Mouse (Mus musculus): ENCODE measurements around the gene Kcnb1.

Gene Kcnb1

DNA sequence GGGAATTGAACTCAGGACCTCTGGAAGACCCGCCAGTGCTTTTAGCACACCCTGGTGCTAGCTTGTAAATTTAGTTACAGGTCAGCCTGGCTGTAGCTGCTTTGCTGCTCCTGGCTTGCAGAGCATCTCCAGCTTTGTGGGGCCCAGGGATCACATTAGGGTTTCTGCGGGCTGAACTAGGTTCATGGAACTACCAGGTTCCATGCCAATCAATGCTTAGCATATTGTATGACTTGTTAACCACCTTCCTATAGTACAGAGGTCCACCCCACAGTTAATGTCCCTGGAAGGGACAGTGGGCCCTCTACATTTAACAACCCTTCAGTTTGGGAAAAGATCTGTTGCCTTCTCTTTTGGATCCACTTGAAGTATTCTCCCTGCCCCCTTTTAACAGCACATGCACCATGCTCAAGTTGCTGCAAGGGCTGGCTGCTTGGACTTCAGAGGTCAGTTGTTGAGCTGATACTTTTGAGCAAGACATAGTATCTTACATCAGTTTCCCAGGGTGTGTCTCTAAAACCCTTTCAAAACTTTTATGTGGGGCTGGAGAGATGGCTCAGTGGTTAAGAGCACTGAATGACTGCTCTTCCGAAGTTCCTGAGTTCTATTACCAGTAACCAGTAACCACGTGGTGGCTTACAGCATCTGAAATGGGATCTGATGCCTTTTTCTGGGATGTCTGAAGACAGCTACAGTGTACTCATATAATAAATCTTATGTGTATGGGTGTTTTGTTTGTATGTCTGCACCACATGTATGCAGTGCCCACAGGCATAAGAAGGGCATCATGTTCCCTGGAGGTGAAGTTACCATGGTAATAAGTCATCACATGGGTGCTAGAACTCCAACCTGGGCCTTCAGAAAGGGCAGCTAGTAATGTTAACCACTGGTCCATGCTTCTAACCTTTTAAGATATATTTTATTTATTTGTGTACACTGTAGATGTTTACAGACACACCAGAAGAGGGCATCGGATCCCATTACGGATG is 123.1 kb downstream of the Kcnb1 start:
- Histone ChIP-seq H3K27me3 (ENCODE audit: insufficient read depth, low read length) (no peaks in the 10 kb centered on the region), H3K4me1 (replicated peaks; ENCODE audit: low read depth, low read length) (peaks cover 40% of the 10 kb centered on the region), H3K4me3 (replicated peaks; ENCODE audit: low read length) (no peak overlapping the region), H3K9me3 (ENCODE audit: low read length) (peaks cover 14% of the 10 kb centered on the region; the same call in 1 of the 2 replicates), H3K36me3 (ENCODE audit: insufficient read depth, low read length) (peaks cover 34% of the 10 kb centered on the region)
- no peak for TF ChIP-seq CTCF (conservative IDR thresholded peaks at IDR 0.05; ENCODE audit: low read length)
- no peak for TF ChIP-seq POU5F1 (IDR thresholded peaks at IDR 0.05; ENCODE audit: borderline replicate concordance, low read length)
- no peak for TF ChIP-seq NANOG (IDR thresholded peaks at IDR 0.05; ENCODE audit: borderline replicate concordance, low read length)

DNA sequence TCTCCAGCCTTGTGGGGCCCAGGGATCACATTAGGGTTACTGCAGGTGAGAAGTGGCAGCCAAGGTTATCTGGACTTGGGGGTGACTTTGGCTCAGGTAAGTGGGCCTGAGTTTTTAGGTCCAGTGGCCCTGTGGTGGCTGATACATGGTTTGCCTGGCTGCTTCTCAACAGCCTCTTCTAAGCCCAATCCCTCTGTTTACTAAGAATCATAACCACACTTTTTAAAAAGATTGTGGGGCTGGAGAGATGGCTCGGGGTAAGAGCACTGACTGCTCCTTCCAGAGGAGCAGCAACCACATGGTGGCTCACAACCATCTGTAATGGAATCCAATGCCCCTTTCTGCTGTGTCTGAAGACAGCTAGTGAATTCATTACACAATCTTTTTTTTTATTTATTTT is 123.9 kb downstream of the Kcnb1 start:
- no peaks in the 10 kb centered on the region for H3K27me3 ChIP-seq (ENCODE audit: insufficient read depth, low read length)
- H3K4me1 ChIP-seq (replicated peaks; ENCODE audit: low read depth, low read length), result peaks cover 40% of the 10 kb centered on the region
- TF ChIP-seq CTCF (conservative IDR thresholded peaks at IDR 0.05; ENCODE audit: low read length), result no peak
- TF ChIP-seq POU5F1 (IDR thresholded peaks at IDR 0.05; ENCODE audit: borderline replicate concordance, low read length), result no peak
- TF ChIP-seq NANOG (IDR thresholded peaks at IDR 0.05; ENCODE audit: borderline replicate concordance, low read length), result no peak
- H3K36me3 ChIP-seq (ENCODE audit: insufficient read depth, low read length), result peaks cover 34% of the 10 kb centered on the region
- peaks cover 14% of the 10 kb centered on the region; the same call in 1 of the 2 replicates for H3K9me3 ChIP-seq (ENCODE audit: low read length)
- peak overlapping the region; percentile 90 for H3K4me3 ChIP-seq (replicated peaks; ENCODE audit: low read length)

DNA sequence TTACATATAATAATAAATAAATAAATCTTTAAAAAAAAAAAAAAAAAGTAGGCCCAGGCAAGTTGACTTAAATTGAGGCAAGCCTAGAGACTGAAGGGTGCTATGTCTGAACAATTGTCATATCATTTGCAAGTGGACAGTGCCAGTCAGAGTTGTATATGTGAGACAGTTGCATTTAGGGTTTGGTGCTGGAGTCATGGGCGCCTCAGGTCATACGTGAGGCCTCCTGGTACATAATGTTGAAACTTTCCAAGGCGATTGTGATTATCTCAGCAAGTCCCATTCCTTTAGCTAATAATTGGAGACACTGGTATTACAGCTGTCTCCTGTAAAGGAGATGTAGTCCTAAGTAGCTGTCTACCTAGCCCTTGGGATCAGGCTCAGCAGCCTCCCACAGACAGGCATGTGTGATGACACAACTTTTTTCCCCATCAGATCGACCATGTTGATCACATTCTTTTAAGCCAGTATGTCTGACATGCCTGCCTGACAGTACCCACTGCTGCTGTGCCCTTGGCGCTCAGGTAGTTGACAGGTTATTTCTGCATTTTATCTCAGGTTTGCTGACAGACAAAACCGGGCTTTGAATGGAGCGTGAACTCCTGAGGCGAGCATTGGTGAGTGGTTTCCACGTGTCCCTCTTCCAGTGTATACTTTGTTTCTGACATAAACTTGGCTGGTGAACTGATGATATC is 125.2 kb downstream of the Kcnb1 start:
- Histone ChIP-seq H3K36me3 (ENCODE audit: insufficient read depth, low read length) (peaks cover 43% of the 10 kb centered on the region), H3K4me3 (replicated peaks; ENCODE audit: low read length) (peak overlapping the region; percentile 90), H3K27me3 (ENCODE audit: insufficient read depth, low read length) (no peaks in the 10 kb centered on the region), H3K9me3 (ENCODE audit: low read length) (peaks cover 9% of the 10 kb centered on the region; the same call in 1 of the 2 replicates), H3K4me1 (replicated peaks; ENCODE audit: low read depth, low read length) (peaks cover 41% of the 10 kb centered on the region)
- TF ChIP-seq POU5F1 (IDR thresholded peaks at IDR 0.05; ENCODE audit: borderline replicate concordance, low read length), result no peak
- TF ChIP-seq NANOG (IDR thresholded peaks at IDR 0.05; ENCODE audit: borderline replicate concordance, low read length), result no peak

DNA sequence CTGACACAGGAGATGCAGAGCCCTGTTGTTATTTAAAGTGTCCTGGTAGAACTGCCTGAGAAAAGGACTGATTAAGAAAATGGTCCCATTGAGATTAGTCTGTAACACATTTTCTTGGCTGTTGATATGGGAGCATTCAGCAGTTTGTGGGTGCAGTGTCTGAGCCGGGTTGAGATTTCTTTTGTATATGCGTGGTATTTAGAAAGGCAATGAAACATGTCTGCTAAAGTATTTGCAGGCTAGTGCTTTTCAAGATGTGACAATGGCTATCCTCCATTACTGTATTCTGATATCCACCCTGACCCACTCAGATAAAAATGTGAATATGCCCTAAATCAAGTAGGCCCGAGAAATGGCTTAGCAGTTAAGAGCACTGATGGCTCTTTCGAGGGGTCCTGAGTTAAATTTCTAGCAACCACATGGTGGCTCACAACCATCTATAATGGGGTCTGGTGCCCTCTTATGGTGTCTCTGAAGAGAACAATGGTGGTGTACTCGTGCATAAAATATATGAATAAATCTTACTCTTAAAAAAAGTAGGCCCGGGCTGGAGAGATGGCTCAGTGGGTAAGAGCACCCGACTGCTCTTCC is 126.0 kb downstream of the Kcnb1 start:
- peak overlapping the region; percentile 90 for H3K4me3 ChIP-seq (replicated peaks; ENCODE audit: low read length)
- H3K27me3 ChIP-seq (ENCODE audit: insufficient read depth, low read length), result no peaks in the 10 kb centered on the region
- H3K4me1 ChIP-seq (replicated peaks; ENCODE audit: low read depth, low read length), result peaks cover 43% of the 10 kb centered on the region
- H3K36me3 ChIP-seq (ENCODE audit: insufficient read depth, low read length), result peaks cover 46% of the 10 kb centered on the region
- TF ChIP-seq CTCF (conservative IDR thresholded peaks at IDR 0.05; ENCODE audit: low read length), result no peak
- TF ChIP-seq NANOG (IDR thresholded peaks at IDR 0.05; ENCODE audit: borderline replicate concordance, low read length), result no peak
- no peak for TF ChIP-seq POU5F1 (IDR thresholded peaks at IDR 0.05; ENCODE audit: borderline replicate concordance, low read length)
- H3K9me3 ChIP-seq (ENCODE audit: low read length), result peaks cover 9% of the 10 kb centered on the region; the same call in 1 of the 2 replicates

DNA sequence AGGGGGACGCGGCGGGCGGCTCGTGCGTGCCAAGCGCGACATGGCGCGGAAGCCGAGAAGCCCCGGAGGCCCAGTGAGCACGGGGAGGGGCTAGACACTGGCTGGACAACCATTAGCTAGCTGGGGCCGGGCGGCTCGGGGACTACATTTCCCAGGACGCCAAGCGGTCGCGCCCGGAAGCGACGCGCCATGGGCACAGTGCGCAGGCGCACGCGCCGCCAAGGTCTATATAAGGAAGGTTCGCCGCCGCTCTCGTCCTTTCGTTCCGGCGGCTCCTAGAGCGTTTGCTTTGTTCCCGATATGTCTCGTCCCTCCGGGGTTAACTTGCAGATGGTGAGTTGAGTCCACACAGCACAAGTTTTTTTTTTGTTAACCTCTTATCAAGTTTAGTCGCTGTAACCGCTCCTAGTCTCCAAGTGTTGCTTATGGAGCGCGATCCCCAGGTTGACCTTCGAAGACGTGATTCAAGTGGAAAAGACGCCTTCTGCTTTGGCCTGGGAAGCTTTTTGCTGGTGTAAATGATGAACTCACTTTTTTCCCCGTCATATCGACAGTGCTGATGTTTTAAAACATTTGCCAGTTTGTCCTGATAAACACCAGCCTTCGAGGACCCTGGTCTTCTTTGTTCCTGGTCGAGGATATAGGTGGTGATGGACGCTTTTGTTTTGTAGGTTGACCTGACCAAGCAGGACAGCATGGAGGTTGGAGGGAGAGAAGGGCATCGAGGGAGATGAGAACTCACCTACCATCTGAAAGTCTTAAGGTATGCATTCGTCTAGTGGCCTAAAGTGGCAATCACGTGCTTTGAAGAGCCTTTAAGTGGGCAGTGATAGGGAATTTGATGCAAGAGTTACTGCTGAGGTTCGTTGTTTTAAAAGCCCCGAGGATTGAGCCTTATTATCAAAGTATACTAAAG is 126.7 kb downstream of the Kcnb1 start, which contains the start of gene Znfx1:
Gene Znfx1 (minus strand): TSS at position 51 of the 916 bp plus-strand sequence.
- no peak for TF ChIP-seq NANOG (IDR thresholded peaks at IDR 0.05; ENCODE audit: borderline replicate concordance, low read length)
- no peak for TF ChIP-seq POU5F1 (IDR thresholded peaks at IDR 0.05; ENCODE audit: borderline replicate concordance, low read length)
- TF ChIP-seq CTCF (conservative IDR thresholded peaks at IDR 0.05; ENCODE audit: low read length), result no peak
- Histone ChIP-seq H3K4me3 (replicated peaks; ENCODE audit: low read length) (peak within 1 kb of the TSS; percentile 90), H3K36me3 (ENCODE audit: insufficient read depth, low read length) (peaks cover 46% of the 10 kb centered on the region), H3K9me3 (ENCODE audit: low read length) (peaks cover 9% of the 10 kb centered on the region; the same call in 1 of the 2 replicates), H3K4me1 (replicated peaks; ENCODE audit: low read depth, low read length) (peaks cover 46% of the 10 kb centered on the region), H3K27me3 (ENCODE audit: insufficient read depth, low read length) (no peaks in the 10 kb centered on the region)

DNA sequence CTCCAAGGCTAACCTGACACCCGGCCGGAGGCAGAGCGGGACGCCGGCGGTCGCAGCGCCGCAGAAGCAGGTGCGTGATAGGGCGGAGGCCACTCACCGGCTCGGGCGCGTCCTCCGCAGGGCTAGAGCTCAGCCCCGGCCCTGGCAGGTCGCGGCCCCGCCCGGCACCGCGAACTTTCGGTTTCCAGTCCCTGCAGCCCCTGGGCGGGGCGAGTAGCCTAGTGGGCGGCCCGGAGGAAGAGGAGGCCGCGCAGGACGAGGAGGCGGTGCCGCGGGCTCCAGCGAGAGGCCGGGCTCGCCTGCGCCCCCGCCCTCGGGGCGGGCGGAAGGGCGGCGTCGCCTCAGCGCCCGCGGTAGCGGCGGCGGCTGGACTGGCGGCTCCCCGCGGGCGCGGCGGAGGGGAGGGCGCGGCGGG is 127.5 kb downstream of the Kcnb1 start:
- TF ChIP-seq POU5F1 (IDR thresholded peaks at IDR 0.05; ENCODE audit: borderline replicate concordance, low read length) (no peak), NANOG (IDR thresholded peaks at IDR 0.05; ENCODE audit: borderline replicate concordance, low read length) (no peak), CTCF (conservative IDR thresholded peaks at IDR 0.05; ENCODE audit: low read length) (no peak)
- H3K9me3 ChIP-seq (ENCODE audit: low read length), result peaks cover 9% of the 10 kb centered on the region; the same call in 1 of the 2 replicates
- peak overlapping the region; percentile 90 for H3K4me3 ChIP-seq (replicated peaks; ENCODE audit: low read length)
- no peaks in the 10 kb centered on the region for H3K27me3 ChIP-seq (ENCODE audit: insufficient read depth, low read length)
- H3K4me1 ChIP-seq (replicated peaks; ENCODE audit: low read depth, low read length), result peaks cover 51% of the 10 kb centered on the region
- H3K36me3 ChIP-seq (ENCODE audit: insufficient read depth, low read length), result peaks cover 51% of the 10 kb centered on the region

DNA sequence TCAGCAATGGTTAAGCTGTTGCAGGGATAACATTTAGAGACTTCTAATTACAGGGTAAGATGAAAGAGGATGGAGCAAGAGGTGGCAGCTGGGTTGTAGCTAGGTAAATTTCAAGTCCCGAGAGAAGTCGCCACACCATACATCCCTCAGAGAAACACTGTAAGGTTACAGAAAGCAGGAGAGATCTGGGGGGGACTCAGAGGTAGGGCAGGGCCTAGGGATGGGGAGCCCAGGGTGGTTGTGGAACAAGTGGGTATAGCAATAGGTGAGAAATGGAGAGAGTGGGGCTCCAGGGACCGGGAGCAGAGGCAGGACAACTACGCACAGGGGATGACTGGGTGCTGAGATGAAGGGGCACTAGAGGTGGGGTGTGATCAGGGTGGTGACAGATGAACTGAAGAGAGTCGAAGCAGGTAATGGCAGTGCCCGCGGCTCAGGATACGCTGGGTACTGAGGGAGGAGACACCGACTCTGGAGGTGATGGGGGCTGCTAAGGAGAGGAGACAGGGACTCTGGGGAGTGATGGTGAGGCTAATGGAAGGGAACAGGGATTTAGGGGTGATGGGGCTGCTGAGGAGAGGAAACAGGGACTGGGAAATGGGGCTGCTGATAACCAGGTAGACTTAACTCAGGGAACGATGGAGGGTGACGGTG is 128.4 kb downstream of the Kcnb1 start:
- TF ChIP-seq POU5F1 (IDR thresholded peaks at IDR 0.05; ENCODE audit: borderline replicate concordance, low read length) (no peak), CTCF (conservative IDR thresholded peaks at IDR 0.05; ENCODE audit: low read length) (no peak), NANOG (IDR thresholded peaks at IDR 0.05; ENCODE audit: borderline replicate concordance, low read length) (no peak)
- Histone ChIP-seq H3K4me3 (replicated peaks; ENCODE audit: low read length) (peak overlapping the region; percentile 90), H3K27me3 (ENCODE audit: insufficient read depth, low read length) (no peaks in the 10 kb centered on the region), H3K4me1 (replicated peaks; ENCODE audit: low read depth, low read length) (peaks cover 55% of the 10 kb centered on the region), H3K36me3 (ENCODE audit: insufficient read depth, low read length) (peaks cover 58% of the 10 kb centered on the region), H3K9me3 (ENCODE audit: low read length) (peaks cover 9% of the 10 kb centered on the region; the same call in 1 of the 2 replicates)
